Mouse (Mus musculus): ENCODE measurements at regions not wholly inside any gene's neighbourhood (a gene's known extent, or its start where the extent isn't known, plus 50 kb on each side); places are given as distances from the start of the nearest gene placed in this dataset.

GRCm38 (mm10) chr1:73839351-73839750 lies 284.9 kb downstream of the Tns1 start:
- ATAC-seq (ENCODE audit: low FRiP score, low TSS enrichment): no peak
- Histone ChIP-seq H3K4me1 (ENCODE audit: control insufficient read depth, insufficient read depth, low read length) (no peaks in the 10 kb centered on the region), H3K27me3 (ENCODE audit: control insufficient read depth, insufficient read depth, low read length) (no peaks in the 10 kb centered on the region), H3K4me3 (replicated peaks; ENCODE audit: low read depth, low read length) (no peak overlapping the region), H3K4me2 (ENCODE audit: low read length) (no peak overlapping the region), H3K9me3 (ENCODE audit: control insufficient read depth, low read length) (no peaks in the 10 kb centered on the region), H3K27ac (replicated peaks; ENCODE audit: low read depth, low read length) (no peak overlapping the region), H3K9ac (replicated peaks; ENCODE audit: low read length) (no peak overlapping the region), H3K36me3 (ENCODE audit: control insufficient read depth, insufficient read depth, low read length) (no peaks in the 10 kb centered on the region)
- 98% methylated on average over 2 of the region's 2 CpGs for WGBS
- no peak for DNase-seq

DNA sequence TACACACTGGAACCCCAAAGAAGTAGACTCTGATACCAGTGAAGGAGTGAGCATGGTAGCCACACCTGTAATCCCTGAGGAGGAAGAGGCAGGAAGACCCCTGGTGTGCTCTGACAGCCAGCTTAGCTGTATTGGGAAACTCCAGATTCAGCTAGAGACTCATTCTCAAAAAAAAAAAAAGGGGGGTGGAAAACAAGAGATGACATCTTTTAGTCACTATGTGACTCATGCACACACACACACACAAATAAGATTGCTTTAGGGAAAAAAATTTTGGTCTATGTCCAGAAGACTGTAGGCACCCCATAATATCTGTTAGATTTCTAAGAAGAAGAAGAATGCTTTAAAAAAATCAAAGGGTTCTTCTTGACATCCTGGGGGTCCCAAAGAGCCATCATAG lies 287.6 kb downstream of the Tns1 start:
- DNase-seq (no peak), ATAC-seq (ENCODE audit: low FRiP score, low TSS enrichment) (no peak)
- no peaks in the 10 kb centered on the region for H3K27me3 ChIP-seq (ENCODE audit: control insufficient read depth, insufficient read depth, low read length)
- H3K9ac ChIP-seq (replicated peaks; ENCODE audit: low read length): no peak overlapping the region
- no peaks in the 10 kb centered on the region for H3K36me3 ChIP-seq (ENCODE audit: control insufficient read depth, insufficient read depth, low read length)
- H3K4me1 ChIP-seq (ENCODE audit: control insufficient read depth, insufficient read depth, low read length): no peaks in the 10 kb centered on the region
- no peaks in the 10 kb centered on the region for H3K9me3 ChIP-seq (ENCODE audit: control insufficient read depth, low read length)
- no peak overlapping the region for H3K4me2 ChIP-seq (ENCODE audit: low read length)
- no peak overlapping the region for H3K27ac ChIP-seq (replicated peaks; ENCODE audit: low read depth, low read length)
- H3K4me3 ChIP-seq (replicated peaks; ENCODE audit: low read depth, low read length): no peak overlapping the region

DNA sequence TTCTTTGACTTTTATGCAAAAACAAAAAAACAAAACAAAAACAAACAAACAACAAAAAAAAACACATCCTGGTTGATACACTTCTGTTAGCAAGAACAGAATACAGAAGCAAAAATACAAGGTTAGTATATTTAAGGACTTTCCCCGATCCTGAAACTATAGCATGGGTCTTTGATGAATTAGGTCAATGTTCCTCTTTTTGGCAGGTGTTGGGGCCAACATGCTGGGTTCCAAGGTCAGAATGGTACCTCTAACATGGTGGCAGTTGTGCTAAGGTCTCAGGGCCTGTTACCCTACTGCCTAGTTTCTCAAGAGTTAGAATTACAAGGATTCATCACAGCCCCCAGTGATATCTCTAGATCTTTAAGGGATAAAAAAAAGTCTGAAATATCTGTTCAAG lies 289.7 kb downstream of the Tns1 start:
- Histone ChIP-seq H3K27me3 (ENCODE audit: control insufficient read depth, insufficient read depth, low read length) (no peaks in the 10 kb centered on the region), H3K4me2 (ENCODE audit: low read length) (no peak overlapping the region), H3K9me3 (ENCODE audit: control insufficient read depth, low read length) (no peaks in the 10 kb centered on the region), H3K9ac (replicated peaks; ENCODE audit: low read length) (no peak overlapping the region), H3K4me1 (ENCODE audit: control insufficient read depth, insufficient read depth, low read length) (no peaks in the 10 kb centered on the region), H3K4me3 (replicated peaks; ENCODE audit: low read depth, low read length) (no peak overlapping the region), H3K27ac (replicated peaks; ENCODE audit: low read depth, low read length) (no peak overlapping the region), H3K36me3 (ENCODE audit: control insufficient read depth, insufficient read depth, low read length) (no peaks in the 10 kb centered on the region)
- 92% methylated on average over 1 of the region's 1 CpGs for WGBS
- ATAC-seq (ENCODE audit: low FRiP score, low TSS enrichment) (no peak), DNase-seq (no peak)

- H3K36me3 ChIP-seq (ENCODE audit: control insufficient read depth, insufficient read depth, low read length): no peaks in the 10 kb centered on the region
- H3K27me3 ChIP-seq (ENCODE audit: control insufficient read depth, insufficient read depth, low read length): no peaks in the 10 kb centered on the region
- H3K9ac ChIP-seq (replicated peaks; ENCODE audit: low read length): no peak overlapping the region
- 73% methylated on average over 9 of the region's 9 CpGs for WGBS
- H3K9me3 ChIP-seq (ENCODE audit: control insufficient read depth, low read length): no peaks in the 10 kb centered on the region
- no peaks in the 10 kb centered on the region for H3K4me1 ChIP-seq (ENCODE audit: control insufficient read depth, insufficient read depth, low read length)
- no peak overlapping the region for H3K4me3 ChIP-seq (replicated peaks; ENCODE audit: low read depth, low read length)
- no peak overlapping the region for H3K27ac ChIP-seq (replicated peaks; ENCODE audit: low read depth, low read length)
- no peak overlapping the region for H3K4me2 ChIP-seq (ENCODE audit: low read length)
- no peak for ATAC-seq (ENCODE audit: low FRiP score, low TSS enrichment)
- peak; percentile 4 for DNase-seq
Observed at GRCm38 (mm10) chr1:73830486-73831132, 293.6 kb downstream of the Tns1 start.

GRCm38 (mm10) chr1:73828996-73829395 lies 295.3 kb downstream of the Tns1 start:
- Histone ChIP-seq H3K9ac (replicated peaks; ENCODE audit: low read length) (no peak overlapping the region), H3K27me3 (ENCODE audit: control insufficient read depth, insufficient read depth, low read length) (no peaks in the 10 kb centered on the region), H3K36me3 (ENCODE audit: control insufficient read depth, insufficient read depth, low read length) (no peaks in the 10 kb centered on the region), H3K4me3 (replicated peaks; ENCODE audit: low read depth, low read length) (no peak overlapping the region), H3K4me2 (ENCODE audit: low read length) (no peak overlapping the region), H3K4me1 (ENCODE audit: control insufficient read depth, insufficient read depth, low read length) (0 out of 2 replicates have a peak, but pooled peaks cover 3% of the 10 kb centered on the region), H3K27ac (replicated peaks; ENCODE audit: low read depth, low read length) (no peak overlapping the region), H3K9me3 (ENCODE audit: control insufficient read depth, low read length) (no peaks in the 10 kb centered on the region)
- no peak for DNase-seq
- no peak for ATAC-seq (ENCODE audit: low FRiP score, low TSS enrichment)
- 70% methylated on average over 10 of the region's 10 CpGs for WGBS

- peak; percentile 95 for DNase-seq
- Histone ChIP-seq H3K4me1 (ENCODE audit: control insufficient read depth, insufficient read depth, low read length) (0 out of 2 replicates have a peak, but pooled peaks cover 3% of the 10 kb centered on the region), H3K36me3 (ENCODE audit: control insufficient read depth, insufficient read depth, low read length) (no peaks in the 10 kb centered on the region), H3K27ac (replicated peaks; ENCODE audit: low read depth, low read length) (no peak overlapping the region), H3K9me3 (ENCODE audit: control insufficient read depth, low read length) (no peaks in the 10 kb centered on the region), H3K27me3 (ENCODE audit: control insufficient read depth, insufficient read depth, low read length) (no peaks in the 10 kb centered on the region), H3K4me3 (replicated peaks; ENCODE audit: low read depth, low read length) (no peak overlapping the region), H3K4me2 (ENCODE audit: low read length) (peak overlapping the region; percentile 26; the same call in 1 of the 2 replicates), H3K9ac (replicated peaks; ENCODE audit: low read length) (peak overlapping the region; percentile 13; the same call in 1 of the 2 replicates)
- 35% methylated on average over 15 of the region's 15 CpGs for WGBS
- ATAC-seq (ENCODE audit: low FRiP score, low TSS enrichment): peak; percentile 75
Observed at GRCm38 (mm10) chr1:73826243-73826930, 297.9 kb downstream of the Tns1 start.

GRCm38 (mm10) chr1:73824406-73825184 lies 299.7 kb downstream of the Tns1 start:
- H3K36me3 ChIP-seq (ENCODE audit: control insufficient read depth, insufficient read depth, low read length): no peaks in the 10 kb centered on the region
- DNase-seq (peak; percentile 43), ATAC-seq (ENCODE audit: low FRiP score, low TSS enrichment) (no peak)
- WGBS: 53% methylated on average over 8 of the region's 8 CpGs
- H3K9me3 ChIP-seq (ENCODE audit: control insufficient read depth, low read length): no peaks in the 10 kb centered on the region
- no peak overlapping the region for H3K4me2 ChIP-seq (ENCODE audit: low read length)
- H3K4me3 ChIP-seq (replicated peaks; ENCODE audit: low read depth, low read length): no peak overlapping the region
- no peak overlapping the region for H3K9ac ChIP-seq (replicated peaks; ENCODE audit: low read length)
- no peaks in the 10 kb centered on the region for H3K27me3 ChIP-seq (ENCODE audit: control insufficient read depth, insufficient read depth, low read length)
- H3K4me1 ChIP-seq (ENCODE audit: control insufficient read depth, insufficient read depth, low read length): 0 out of 2 replicates have a peak, but pooled peaks cover 3% of the 10 kb centered on the region
- H3K27ac ChIP-seq (replicated peaks; ENCODE audit: low read depth, low read length): no peak overlapping the region

GRCm38 (mm10) chr1:73823726-73824125 lies 300.5 kb downstream of the Tns1 start:
- H3K27me3 ChIP-seq (ENCODE audit: control insufficient read depth, insufficient read depth, low read length): no peaks in the 10 kb centered on the region
- no peaks in the 10 kb centered on the region for H3K36me3 ChIP-seq (ENCODE audit: control insufficient read depth, insufficient read depth, low read length)
- no peak overlapping the region for H3K27ac ChIP-seq (replicated peaks; ENCODE audit: low read depth, low read length)
- no peak overlapping the region for H3K4me2 ChIP-seq (ENCODE audit: low read length)
- DNase-seq: no peak
- H3K9ac ChIP-seq (replicated peaks; ENCODE audit: low read length): no peak overlapping the region
- ATAC-seq (ENCODE audit: low FRiP score, low TSS enrichment): no peak
- WGBS: 89% methylated on average over 10 of the region's 10 CpGs
- H3K4me3 ChIP-seq (replicated peaks; ENCODE audit: low read depth, low read length): no peak overlapping the region
- no peaks in the 10 kb centered on the region for H3K9me3 ChIP-seq (ENCODE audit: control insufficient read depth, low read length)
- H3K4me1 ChIP-seq (ENCODE audit: control insufficient read depth, insufficient read depth, low read length): 0 out of 2 replicates have a peak, but pooled peaks cover 3% of the 10 kb centered on the region

All from midbrain, embryonic 14.5 days (tissue).